Mouse (Mus musculus): ENCODE measurements at regions not wholly inside any gene's neighbourhood (a gene's known extent, or its start where the extent isn't known, plus 50 kb on each side); places are given as distances from the start of the nearest gene placed in this dataset.

- Histone ChIP-seq H3K9me3 (ENCODE audit: control insufficient read depth, insufficient read depth, low read depth, low read length) (no peaks in the 10 kb centered on the region), H3K36me3 (ENCODE audit: control insufficient read depth, insufficient read depth, low read length, poor library complexity, severe bottlenecking) (no peaks in the 10 kb centered on the region), H3K4me3 (ENCODE audit: insufficient read depth in 1 of 2, low read depth in 1 of 2, low read length in 2 of 2, poor library complexity in 1 of 2, severe bottlenecking in 1 of 2) (no peak overlapping the region), H3K4me1 (ENCODE audit: control insufficient read depth in 2 of 2, insufficient read depth in 2 of 2, low read length in 2 of 2, poor library complexity in 1 of 2) (no peaks in the 10 kb centered on the region), H3K27ac (ENCODE audit: insufficient read depth, low read depth, low read length, poor library complexity, severe bottlenecking) (no peak overlapping the region), H3K9ac (ENCODE audit: insufficient read depth, low read depth, low read length, poor library complexity, severe bottlenecking) (no peak overlapping the region)
- DNase-seq (ENCODE audit: low read depth, low spot score) = no peak
- in situ Hi-C loops (cut with MboI; ENCODE audit: low sequenced_read_pairs in 2 of 2, unreplicated experiment in 2 of 2) = no loop called here
- TF ChIP-seq ZC3H11A (IDR thresholded peaks at IDR 0.05; ENCODE audit: borderline replicate concordance, low read depth, low read length) = no peak
- no peak for TF ChIP-seq ZNF384 (IDR thresholded peaks at IDR 0.05; ENCODE audit: low read depth, low read length)
- no peak for TF ChIP-seq HCFC1 (IDR thresholded peaks at IDR 0.05; ENCODE audit: borderline replicate concordance, insufficient read depth, low read length)
- no peak for TF ChIP-seq CHD2 (IDR thresholded peaks at IDR 0.05; ENCODE audit: low read depth, low read length)
- no peak for TF ChIP-seq MAFK (IDR thresholded peaks at IDR 0.05; ENCODE audit: insufficient read depth, low read depth, low read length)
Observed at GRCm38 (mm10) chr12:25991801-25992525, 423.1 kb downstream of the Rnf144a start.

GRCm38 (mm10) chr12:25982545-25982944 lies 432.5 kb downstream of the Rnf144a start:
- Histone ChIP-seq H3K9me3 (ENCODE audit: control insufficient read depth, insufficient read depth, low read depth, low read length) (no peaks in the 10 kb centered on the region), H3K27ac (ENCODE audit: insufficient read depth, low read depth, low read length, poor library complexity, severe bottlenecking) (no peak overlapping the region), H3K36me3 (ENCODE audit: control insufficient read depth, insufficient read depth, low read length, poor library complexity, severe bottlenecking) (no peaks in the 10 kb centered on the region), H3K4me1 (ENCODE audit: control insufficient read depth in 2 of 2, insufficient read depth in 2 of 2, low read length in 2 of 2, poor library complexity in 1 of 2) (no peaks in the 10 kb centered on the region), H3K4me3 (ENCODE audit: insufficient read depth in 1 of 2, low read depth in 1 of 2, low read length in 2 of 2, poor library complexity in 1 of 2, severe bottlenecking in 1 of 2) (no peak overlapping the region), H3K9ac (ENCODE audit: insufficient read depth, low read depth, low read length, poor library complexity, severe bottlenecking) (no peak overlapping the region)
- no peak for DNase-seq (ENCODE audit: low read depth, low spot score)
- in situ Hi-C loops (cut with MboI; ENCODE audit: low sequenced_read_pairs in 2 of 2, unreplicated experiment in 2 of 2) = no loop called here
- TF ChIP-seq ZC3H11A (IDR thresholded peaks at IDR 0.05; ENCODE audit: borderline replicate concordance, low read depth, low read length) = no peak

GRCm38 (mm10) chr12:25978335-25978734 lies 436.7 kb downstream of the Rnf144a start:
- no peak for TF ChIP-seq MAFK (IDR thresholded peaks at IDR 0.05; ENCODE audit: insufficient read depth, low read depth, low read length)

GRCm38 (mm10) chr12:25958584-25958983 lies 456.5 kb downstream of the Rnf144a start:
- Histone ChIP-seq H3K9me3 (ENCODE audit: control insufficient read depth, insufficient read depth, low read depth, low read length) (no peaks in the 10 kb centered on the region), H3K9ac (ENCODE audit: insufficient read depth, low read depth, low read length, poor library complexity, severe bottlenecking) (no peak overlapping the region), H3K27ac (ENCODE audit: insufficient read depth, low read depth, low read length, poor library complexity, severe bottlenecking) (no peak overlapping the region), H3K4me3 (ENCODE audit: insufficient read depth in 1 of 2, low read depth in 1 of 2, low read length in 2 of 2, poor library complexity in 1 of 2, severe bottlenecking in 1 of 2) (no peak overlapping the region), H3K4me1 (ENCODE audit: control insufficient read depth in 2 of 2, insufficient read depth in 2 of 2, low read length in 2 of 2, poor library complexity in 1 of 2) (no peaks in the 10 kb centered on the region), H3K36me3 (ENCODE audit: control insufficient read depth, insufficient read depth, low read length, poor library complexity, severe bottlenecking) (no peaks in the 10 kb centered on the region)
- in situ Hi-C loops (cut with MboI; ENCODE audit: low sequenced_read_pairs in 2 of 2, unreplicated experiment in 2 of 2) = no loop called here
- DNase-seq (ENCODE audit: low read depth, low spot score) = no peak
- TF ChIP-seq CHD2 (IDR thresholded peaks at IDR 0.05; ENCODE audit: low read depth, low read length) = no peak
- TF ChIP-seq HCFC1 (IDR thresholded peaks at IDR 0.05; ENCODE audit: borderline replicate concordance, insufficient read depth, low read length) = no peak

More at GRCm38 (mm10) chr12:25978335-25978734, 436.7 kb downstream of the Rnf144a start:
- Histone ChIP-seq H3K4me3 (ENCODE audit: insufficient read depth in 1 of 2, low read depth in 1 of 2, low read length in 2 of 2, poor library complexity in 1 of 2, severe bottlenecking in 1 of 2) (no peak overlapping the region), H3K4me1 (ENCODE audit: control insufficient read depth in 2 of 2, insufficient read depth in 2 of 2, low read length in 2 of 2, poor library complexity in 1 of 2) (no peaks in the 10 kb centered on the region), H3K27ac (ENCODE audit: insufficient read depth, low read depth, low read length, poor library complexity, severe bottlenecking) (no peak overlapping the region), H3K9ac (ENCODE audit: insufficient read depth, low read depth, low read length, poor library complexity, severe bottlenecking) (no peak overlapping the region), H3K9me3 (ENCODE audit: control insufficient read depth, insufficient read depth, low read depth, low read length) (no peaks in the 10 kb centered on the region), H3K36me3 (ENCODE audit: control insufficient read depth, insufficient read depth, low read length, poor library complexity, severe bottlenecking) (no peaks in the 10 kb centered on the region)
- in situ Hi-C loops (cut with MboI; ENCODE audit: low sequenced_read_pairs in 2 of 2, unreplicated experiment in 2 of 2) = no loop called here
- DNase-seq (ENCODE audit: low read depth, low spot score) = no peak

- Histone ChIP-seq H3K9ac (ENCODE audit: insufficient read depth, low read depth, low read length, poor library complexity, severe bottlenecking) (no peak overlapping the region), H3K4me1 (ENCODE audit: control insufficient read depth in 2 of 2, insufficient read depth in 2 of 2, low read length in 2 of 2, poor library complexity in 1 of 2) (no peaks in the 10 kb centered on the region), H3K4me3 (ENCODE audit: insufficient read depth in 1 of 2, low read depth in 1 of 2, low read length in 2 of 2, poor library complexity in 1 of 2, severe bottlenecking in 1 of 2) (no peak overlapping the region), H3K9me3 (ENCODE audit: control insufficient read depth, insufficient read depth, low read depth, low read length) (no peaks in the 10 kb centered on the region), H3K36me3 (ENCODE audit: control insufficient read depth, insufficient read depth, low read length, poor library complexity, severe bottlenecking) (no peaks in the 10 kb centered on the region), H3K27ac (ENCODE audit: insufficient read depth, low read depth, low read length, poor library complexity, severe bottlenecking) (no peak overlapping the region)
- no peak for TF ChIP-seq ZNF384 (IDR thresholded peaks at IDR 0.05; ENCODE audit: low read depth, low read length)
- no peak for TF ChIP-seq HCFC1 (IDR thresholded peaks at IDR 0.05; ENCODE audit: borderline replicate concordance, insufficient read depth, low read length)
- TF ChIP-seq CHD2 (IDR thresholded peaks at IDR 0.05; ENCODE audit: low read depth, low read length) = no peak
- TF ChIP-seq ZC3H11A (IDR thresholded peaks at IDR 0.05; ENCODE audit: borderline replicate concordance, low read depth, low read length) = no peak
- DNase-seq (ENCODE audit: low read depth, low spot score) = no peak
- in situ Hi-C loops (cut with MboI; ENCODE audit: low sequenced_read_pairs in 2 of 2, unreplicated experiment in 2 of 2) = no loop called here
Observed at GRCm38 (mm10) chr12:25957547-25957946, 457.5 kb downstream of the Rnf144a start.
